Mouse (Mus musculus) liver, postnatal 0 days (tissue): ENCODE data around the gene Npcd.

ENCODE experiments used
- CTCF ChIP-seq: sonication (generic); IDR thresholded peaks from 2 replicates; pipeline ENCODE4 v1.5.1; 2016; ENCODE audit warnings: antibody characterized with exemption, low read depth
- EP300 ChIP-seq: IDR thresholded peaks from 2 replicates; pipeline ENCODE4 v1.6.1; 2016; ENCODE audit warnings: antibody characterized with exemption, low read depth, mild to moderate bottlenecking

- TF ChIP-seq CTCF (no peak), EP300 (no peak)
Measured at GRCm38 (mm10) chr15:79766586-79767071, 67.4 kb downstream of the Npcd start.
